Mouse (Mus musculus) heart, embryonic 16.5 days (tissue): Measurements from ENCODE around the gene Arl6. TPM values are rescaled to one million over a fixed set of nuclear protein-coding genes. Genes with fewer than 3 reads are reported as not detected.

Source experiments
- ATAC-seq: fragments of 200-750 bp; cut with Nextera tagmentation; replicated peaks from 2 replicates; pipeline ENCODE4 v1.8.0; 2017; ENCODE audit warnings: moderate number of reproducible peaks; ENCODE audit not compliant: insufficient read depth, low FRiP score; ENCODE audit errors: extremely low read depth
- H3K27ac ChIP-seq: fragments of 300-500 bp; sonication (generic); 2 replicates; pipeline ENCODE4 v1.5.1; 2014; ENCODE audit warnings: mild to moderate bottlenecking, low read length, control low read depth, moderate library complexity
- H3K27me3 ChIP-seq: fragments of 300-500 bp; sonication (generic); 2 replicates; pipeline ENCODE4 v1.6.1; 2014; ENCODE audit warnings: low read length, mixed read lengths; ENCODE audit not compliant: control insufficient read depth, insufficient read depth
- H3K36me3 ChIP-seq: fragments of 300-500 bp; sonication (generic); 2 replicates; pipeline ENCODE4 v1.6.1; 2014; ENCODE audit not compliant: control insufficient read depth, insufficient read depth
- H3K4me1 ChIP-seq: fragments of 300-500 bp; sonication (generic); 2 replicates; pipeline ENCODE4 v1.6.1; 2014; ENCODE audit warnings: low read length, mixed read lengths; ENCODE audit not compliant: control insufficient read depth, insufficient read depth
- H3K4me2 ChIP-seq: fragments of 300-500 bp; sonication (generic); 2 replicates; pipeline ENCODE4 v1.6.1; 2014; ENCODE audit warnings: low read depth, mild to moderate bottlenecking, control low read depth, low read length
- H3K4me3 ChIP-seq: fragments of 300-500 bp; sonication (generic); 2 replicates; pipeline ENCODE4 v1.5.1; 2014; ENCODE audit warnings: mild to moderate bottlenecking, control low read depth, low read length
- H3K9ac ChIP-seq: fragments of 300-500 bp; sonication (generic); 2 replicates; pipeline ENCODE4 v1.6.1; 2014; ENCODE audit warnings: low read length, control low read depth
- H3K9me3 ChIP-seq: fragments of 300-500 bp; sonication (generic); replicated peaks from 2 replicates; pipeline ENCODE4 v1.6.1; 2016; ENCODE audit warnings: low read length; ENCODE audit not compliant: control insufficient read depth
- WGBS: fragments of 180-500 bp; shearing (Covaris S2); extraction: QIAGEN DNeasy Blood & Tissue Kit; methylation state at CpG from one replicate; pipeline ENCODE4 v1.1.7; 2014; 5-methylcytosine and 5-hydroxymethylcytosine counted together
- polyA plus RNA-seq: library from polyadenylated mRNA; unstranded; fragments of >200 nt; fragmentation: Nextera tagmentation; extraction: Ambion mirVana; gene quantifications from 2 replicates; pipeline ENCODE4 v1.2.1, GENCODE M21; 2015

Arl6 gene
- polyA plus RNA-seq, 1 experiment from 2014 or later, result 24.8 TPM

DNA sequence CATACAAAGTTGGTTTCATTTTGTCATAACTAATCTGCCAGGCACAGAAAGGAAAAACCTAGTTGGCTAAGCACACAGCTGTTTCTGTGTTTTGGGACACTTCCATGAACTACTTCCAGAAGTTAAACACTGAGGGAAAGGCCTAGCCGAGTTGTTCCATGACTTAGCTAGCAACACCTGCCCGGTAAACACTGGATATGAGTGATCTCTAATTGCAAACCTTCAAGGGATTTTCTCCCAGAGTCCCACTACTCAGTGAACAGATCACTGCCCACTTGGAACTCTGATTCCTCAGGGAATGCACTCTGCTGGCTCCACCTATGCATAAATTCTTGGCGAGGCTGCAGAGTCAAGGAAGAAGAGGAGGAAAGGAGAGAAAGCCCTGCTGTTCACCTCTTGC, 44.5 kb downstream of the Arl6 start:
- no peak for ATAC-seq
- Histone ChIP-seq H3K4me3 (no peak overlapping the region), H3K27ac (peak overlapping the region; percentile 49), H3K36me3 (no peaks in the 10 kb centered on the region), H3K27me3 (no peaks in the 10 kb centered on the region), H3K9ac (no peak overlapping the region), H3K4me2 (0 out of 2 replicates have a peak overlapping the region, but pooled peaks have one; percentile 13), H3K9me3 (no peaks in the 10 kb centered on the region), H3K4me1 (peaks cover 45% of the 10 kb centered on the region)
- WGBS, result 56% methylated on average over 3 of the region's 3 CpGs

DNA sequence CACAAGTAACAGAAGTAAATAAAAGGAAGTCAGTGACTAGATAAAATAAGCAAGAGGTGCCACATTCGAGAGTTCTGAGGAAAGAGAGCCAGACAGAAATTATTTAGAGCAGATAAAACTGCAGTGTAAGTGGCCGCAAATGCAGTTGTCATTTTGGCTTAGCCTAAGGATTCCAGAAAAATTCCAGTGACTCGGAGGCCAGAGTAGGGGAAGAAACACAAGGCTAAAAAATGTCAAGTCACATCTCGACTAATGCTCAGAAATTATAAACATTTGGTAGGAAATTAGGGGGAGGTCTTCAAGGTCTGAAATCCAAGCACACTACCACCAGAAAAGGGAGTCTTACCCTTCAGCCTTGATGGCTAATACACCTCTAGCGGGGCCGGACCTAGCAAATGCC, 48.4 kb downstream of the Arl6 start:
- 36% methylated on average over 6 of the region's 6 CpGs for WGBS
- no peak for ATAC-seq
- peaks cover 62% of the 10 kb centered on the region for H3K4me1 ChIP-seq
- H3K36me3 ChIP-seq, result no peaks in the 10 kb centered on the region
- H3K4me2 ChIP-seq, result peak overlapping the region; percentile 9; the same call in 1 of the 2 replicates
- peak overlapping the region; percentile 73 for H3K27ac ChIP-seq
- H3K27me3 ChIP-seq, result no peaks in the 10 kb centered on the region
- no peaks in the 10 kb centered on the region for H3K9me3 ChIP-seq
- no peak overlapping the region for H3K4me3 ChIP-seq
- peak overlapping the region; percentile 38; the same call in 1 of the 2 replicates for H3K9ac ChIP-seq

DNA sequence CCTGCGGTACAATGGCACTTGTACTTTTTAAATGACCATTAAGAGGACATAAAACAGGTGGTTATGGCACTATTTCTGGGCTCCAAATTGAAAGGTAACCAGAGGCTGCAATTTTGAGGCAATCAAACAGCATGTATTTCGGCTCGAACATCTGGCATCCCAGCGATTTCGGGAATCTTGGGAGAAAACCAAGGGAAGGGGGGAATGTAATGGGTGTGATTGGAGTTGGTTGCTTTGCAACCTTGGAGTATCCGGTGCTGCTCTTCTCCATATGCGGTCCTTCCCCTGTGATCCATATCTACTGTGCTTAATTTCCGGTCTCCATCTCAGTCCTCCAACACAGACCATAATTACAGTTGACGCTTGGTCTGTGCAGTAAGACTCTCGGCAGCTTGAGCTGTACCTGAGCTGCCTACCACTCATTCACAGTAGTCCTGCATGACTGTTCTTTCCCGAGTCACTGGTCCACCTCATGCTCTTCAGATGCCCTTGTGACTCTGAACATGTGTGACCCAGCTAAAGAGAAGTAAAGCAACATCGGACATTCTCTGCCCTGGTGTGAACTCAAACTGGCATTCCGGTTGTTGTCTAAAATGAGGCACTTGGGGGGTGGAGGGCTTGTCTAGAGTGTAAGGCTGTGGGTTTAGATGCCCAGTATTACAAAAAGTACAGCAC, 50.7 kb downstream of the Arl6 start:
- Histone ChIP-seq H3K27me3 (no peaks in the 10 kb centered on the region), H3K27ac (peak overlapping the region; percentile 75), H3K9ac (peak overlapping the region; percentile 4), H3K9me3 (no peaks in the 10 kb centered on the region), H3K4me2 (peak overlapping the region; percentile 36; the same call in 1 of the 2 replicates), H3K36me3 (no peaks in the 10 kb centered on the region), H3K4me1 (peaks cover 63% of the 10 kb centered on the region), H3K4me3 (0 out of 2 replicates have a peak overlapping the region, but pooled peaks have one; percentile 4)
- peak; percentile 28; the same call in 1 of the 2 replicates for ATAC-seq
- 61% methylated on average over 13 of the region's 13 CpGs for WGBS

DNA sequence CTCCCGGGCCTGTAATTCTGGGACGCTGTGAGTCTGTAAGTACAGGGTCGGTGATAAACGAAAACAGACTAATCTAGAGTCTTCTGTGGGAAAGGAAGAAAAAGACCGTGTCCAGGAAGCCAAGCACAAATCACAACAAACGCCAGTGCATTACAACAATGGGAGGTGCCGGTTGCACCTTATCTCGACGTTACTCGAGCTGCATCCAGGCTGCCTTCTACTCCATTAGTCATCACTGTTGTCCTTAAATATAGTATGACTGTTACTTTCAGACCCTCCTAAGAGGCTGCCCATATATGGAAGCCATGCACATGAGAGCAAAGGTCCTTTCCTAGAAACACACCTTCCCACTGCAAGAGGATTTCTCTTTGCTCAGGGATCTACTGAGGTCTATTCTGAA, 51.4 kb downstream of the Arl6 start:
- Histone ChIP-seq H3K4me3 (peak overlapping the region; percentile 9; the same call in 1 of the 2 replicates), H3K9me3 (no peaks in the 10 kb centered on the region), H3K27me3 (no peaks in the 10 kb centered on the region), H3K9ac (peak overlapping the region; percentile 34), H3K36me3 (no peaks in the 10 kb centered on the region), H3K4me2 (peak overlapping the region; percentile 36; the same call in 1 of the 2 replicates), H3K4me1 (peaks cover 61% of the 10 kb centered on the region), H3K27ac (peak overlapping the region; percentile 75)
- ATAC-seq, result peak; percentile 82
- 12% methylated on average over 10 of the region's 10 CpGs for WGBS

DNA sequence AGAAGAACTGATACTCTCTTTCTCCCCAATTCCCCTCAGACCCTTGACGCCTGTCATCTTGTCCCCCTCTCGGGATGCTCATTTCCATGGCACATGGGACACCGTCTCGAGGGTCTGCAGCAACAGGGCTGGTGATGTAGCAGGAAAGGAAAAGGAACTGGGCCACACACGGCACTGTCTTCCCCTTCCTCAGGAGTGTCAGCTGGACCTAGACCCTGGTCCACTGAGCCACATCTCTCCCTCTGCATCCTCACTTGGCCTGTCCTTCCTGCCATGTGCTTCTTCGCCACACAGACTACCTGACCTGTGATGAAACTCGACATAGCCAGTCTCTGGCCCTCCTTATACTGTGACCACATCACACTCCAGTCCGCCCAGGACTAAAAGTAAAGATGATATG, 52.3 kb downstream of the Arl6 start:
- H3K36me3 ChIP-seq, result no peaks in the 10 kb centered on the region
- H3K9ac ChIP-seq, result no peak overlapping the region
- WGBS, result 79% methylated on average over 8 of the region's 8 CpGs
- H3K27ac ChIP-seq, result peak overlapping the region; percentile 75
- H3K4me3 ChIP-seq, result no peak overlapping the region
- H3K27me3 ChIP-seq, result no peaks in the 10 kb centered on the region
- ATAC-seq, result no peak
- peaks cover 61% of the 10 kb centered on the region for H3K4me1 ChIP-seq
- H3K9me3 ChIP-seq, result no peaks in the 10 kb centered on the region
- H3K4me2 ChIP-seq, result no peak overlapping the region

DNA sequence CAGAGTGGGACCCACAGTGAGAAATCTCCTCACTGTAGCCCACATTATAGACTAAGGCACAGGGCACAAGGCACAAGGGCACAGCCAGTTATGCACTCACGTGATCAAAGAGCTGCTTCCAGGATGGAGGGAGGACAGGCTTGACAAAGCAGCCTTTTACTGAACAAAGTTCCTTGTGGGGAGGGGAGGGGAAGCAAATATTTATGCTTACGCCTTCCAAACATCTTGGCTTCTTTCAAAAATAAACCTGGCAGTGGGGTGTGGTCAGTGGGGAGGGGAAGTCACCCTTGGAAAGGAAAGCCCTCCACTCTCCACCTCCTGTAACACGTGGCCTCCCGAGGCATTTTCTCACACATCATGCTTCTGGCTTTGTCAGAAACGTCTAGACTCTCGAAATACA, 52.9 kb downstream of the Arl6 start:
- 26% methylated on average over 6 of the region's 6 CpGs for WGBS
- no peak for ATAC-seq
- Histone ChIP-seq H3K27me3 (no peaks in the 10 kb centered on the region), H3K27ac (peak overlapping the region; percentile 75), H3K4me2 (no peak overlapping the region), H3K36me3 (no peaks in the 10 kb centered on the region), H3K4me3 (no peak overlapping the region), H3K9ac (peak overlapping the region; percentile 2; the same call in 1 of the 2 replicates), H3K9me3 (no peaks in the 10 kb centered on the region), H3K4me1 (peaks cover 59% of the 10 kb centered on the region)

DNA sequence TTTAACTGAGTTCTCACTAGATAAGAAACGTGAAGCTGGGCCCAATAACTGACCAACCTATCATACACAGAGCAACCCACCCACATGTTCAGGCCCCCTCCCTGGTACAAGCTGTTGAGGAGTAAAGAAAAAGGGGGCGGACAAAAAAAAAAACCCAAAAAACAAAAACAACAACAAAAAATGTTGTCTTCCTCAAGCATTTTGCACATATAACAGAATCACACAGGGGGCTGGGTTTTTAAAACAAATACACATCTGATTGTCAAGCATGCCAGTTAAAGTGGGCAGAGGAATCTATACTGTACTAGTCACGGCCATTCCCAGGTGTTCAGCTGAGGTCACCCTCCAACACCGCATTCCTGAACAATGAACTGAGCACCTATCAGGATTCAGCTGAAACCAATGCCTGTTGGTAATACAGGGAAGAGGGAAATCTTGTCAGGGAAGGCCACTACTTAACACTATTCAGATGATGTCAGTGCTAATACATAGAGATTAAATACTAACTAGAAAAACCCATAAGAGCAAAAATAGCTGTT, 53.4 kb downstream of the Arl6 start:
- Histone ChIP-seq H3K9me3 (no peaks in the 10 kb centered on the region), H3K27me3 (no peaks in the 10 kb centered on the region), H3K27ac (peak overlapping the region; percentile 75; the same call in 1 of the 2 replicates), H3K4me3 (no peak overlapping the region), H3K4me2 (no peak overlapping the region), H3K9ac (no peak overlapping the region; the same call in 1 of the 2 replicates), H3K4me1 (peaks cover 55% of the 10 kb centered on the region), H3K36me3 (no peaks in the 10 kb centered on the region)
- ATAC-seq, result no peak
- WGBS, result 67% methylated on average over 4 of the region's 4 CpGs

DNA sequence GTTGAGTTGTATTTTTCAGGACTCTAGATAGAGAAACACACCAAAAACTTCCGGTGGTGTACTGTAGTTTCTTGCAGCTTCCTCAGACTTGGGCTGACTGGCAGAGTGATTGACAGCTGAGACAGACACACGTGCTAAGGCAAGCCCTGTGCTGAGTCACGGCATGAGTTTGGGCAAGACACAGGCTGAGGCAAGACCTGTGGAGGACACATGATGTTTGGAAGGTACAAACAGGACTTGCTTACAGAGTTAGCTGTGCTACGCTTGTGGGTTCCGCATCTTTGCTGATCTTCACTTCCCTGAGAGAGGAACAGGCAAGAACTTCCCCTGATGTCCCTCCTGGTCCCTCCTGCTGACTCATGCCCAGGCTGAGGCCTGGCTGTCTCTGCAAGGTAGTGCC, 55.7 kb downstream of the Arl6 start:
- H3K36me3 ChIP-seq, result no peaks in the 10 kb centered on the region
- no peaks in the 10 kb centered on the region for H3K9me3 ChIP-seq
- peaks cover 38% of the 10 kb centered on the region for H3K4me1 ChIP-seq
- H3K27me3 ChIP-seq, result no peaks in the 10 kb centered on the region
- no peak overlapping the region for H3K27ac ChIP-seq
- no peak overlapping the region for H3K4me3 ChIP-seq
- no peak for ATAC-seq
- no peak overlapping the region for H3K9ac ChIP-seq
- 74% methylated on average over 5 of the region's 5 CpGs for WGBS
- H3K4me2 ChIP-seq, result no peak overlapping the region

DNA sequence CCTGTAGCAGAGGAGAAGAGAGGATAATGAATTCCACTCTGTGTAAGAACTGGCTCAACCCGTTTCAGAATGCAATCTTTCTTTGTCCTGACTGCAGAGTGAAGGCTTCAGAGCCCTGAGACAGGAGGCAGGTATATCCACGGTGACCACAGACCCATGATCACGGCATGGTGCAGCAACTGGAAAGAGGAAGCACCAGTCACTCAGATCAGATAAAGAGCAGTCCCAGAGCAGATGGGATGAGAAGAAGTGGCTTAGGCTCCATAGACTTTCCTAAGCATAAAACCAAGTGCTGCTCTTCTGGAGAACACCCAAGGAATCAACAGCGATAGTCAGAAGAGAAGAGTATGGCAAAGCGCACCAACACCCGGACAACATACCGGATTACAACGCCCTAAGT, 60.0 kb downstream of the Arl6 start:
- H3K4me1 ChIP-seq, result peaks cover 5% of the 10 kb centered on the region; the same call in 1 of the 2 replicates
- no peak overlapping the region for H3K9ac ChIP-seq
- 73% methylated on average over 8 of the region's 8 CpGs for WGBS
- no peak overlapping the region for H3K4me2 ChIP-seq
- 0 out of 2 replicates have a peak, but pooled peaks cover 2% of the 10 kb centered on the region for H3K36me3 ChIP-seq
- no peak overlapping the region for H3K4me3 ChIP-seq
- no peak overlapping the region for H3K27ac ChIP-seq
- no peaks in the 10 kb centered on the region for H3K27me3 ChIP-seq
- H3K9me3 ChIP-seq, result no peaks in the 10 kb centered on the region
- ATAC-seq, result no peak
